Mouse (Mus musculus) brown adipose tissue, adult 24 weeks (tissue): Measurements from ENCODE around the gene Lmod3. TPM values are rescaled to one million over a fixed set of nuclear protein-coding genes. Genes with fewer than 3 reads are reported as not detected.

Experiments used
- H3K27ac ChIP-seq: fragments of 200-500 bp; replicated peaks from 2 replicates; pipeline ENCODE4 v1.5.1; 2012; ENCODE audit warnings: low read depth, mild to moderate bottlenecking, low read length
- H3K4me1 ChIP-seq: fragments of 200-500 bp; 2 replicates; pipeline ENCODE4 v1.6.1; 2012; ENCODE audit warnings: low read length, mixed read lengths; ENCODE audit not compliant: control insufficient read depth, insufficient read depth, insufficient read length
- H3K4me3 ChIP-seq: fragments of 200-500 bp; 2 replicates; pipeline ENCODE4 v1.5.1; 2012; ENCODE audit warnings: low read depth, mild to moderate bottlenecking, low read length, moderate library complexity; ENCODE audit not compliant: insufficient read depth
- polyA plus RNA-seq: library from polyadenylated mRNA; stranded (reverse); fragments of >200 nt; gene quantifications from 2 replicates; pipeline ENCODE4 v1.2.4, GENCODE M21; 2012; ENCODE audit not compliant: missing spikeins, insufficient read depth, insufficient read length

Lmod3 gene
- polyA plus RNA-seq, 1 experiment: 1.9 TPM

GRCm38 (mm10) chr6:97204952-97205351, 47.6 kb downstream of the Lmod3 start:
- H3K27ac ChIP-seq: peak overlapping the region; percentile 75
- peak overlapping the region; percentile 86 for H3K4me3 ChIP-seq
- peaks cover 8% of the 10 kb centered on the region; the same call in 1 of the 2 replicates for H3K4me1 ChIP-seq

GRCm38 (mm10) chr6:97204252-97204869, 48.2 kb downstream of the Lmod3 start:
- Histone ChIP-seq H3K4me3 (peak overlapping the region; percentile 86), H3K27ac (0 out of 2 replicates have a peak overlapping the region, but pooled peaks have one; percentile 14)

GRCm38 (mm10) chr6:97202477-97202876, 50.1 kb downstream of the Lmod3 start:
- peaks cover 8% of the 10 kb centered on the region; the same call in 1 of the 2 replicates for H3K4me1 ChIP-seq

More at GRCm38 (mm10) chr6:97204252-97204869, 48.2 kb downstream of the Lmod3 start:
- peaks cover 8% of the 10 kb centered on the region; the same call in 1 of the 2 replicates for H3K4me1 ChIP-seq

GRCm38 (mm10) chr6:97200437-97200836, 52.1 kb downstream of the Lmod3 start:
- Histone ChIP-seq H3K4me3 (no peak overlapping the region), H3K27ac (no peak overlapping the region), H3K4me1 (peaks cover 6% of the 10 kb centered on the region; the same call in 1 of the 2 replicates)

More at GRCm38 (mm10) chr6:97202477-97202876, 50.1 kb downstream of the Lmod3 start:
- Histone ChIP-seq H3K4me3 (no peak overlapping the region), H3K27ac (no peak overlapping the region)

Other genes with a start within 250 kb of the Lmod3 start
- not detected in 2 replicates for gene Fam19a4, start 192.3 kb downstream of the Lmod3 start, polyA plus RNA-seq
- 5.2 and 6.3 TPM in 2 replicates for gene Eogt, start 103.6 kb downstream of the Lmod3 start, polyA plus RNA-seq
- gene Tmf1, start 73.6 kb downstream of the Lmod3 start, polyA plus RNA-seq: 16.7 and 30.3 TPM in 2 replicates
- gene Uba3, start 47.1 kb downstream of the Lmod3 start, polyA plus RNA-seq: 79.5 and 89.8 TPM in 2 replicates
- gene Arl6ip5, start 42.1 kb downstream of the Lmod3 start, polyA plus RNA-seq: 45.7 and 56.8 TPM in 2 replicates